Mouse (Mus musculus) myocyte (in vitro differentiated cells): ENCODE data around the gene Slc10a3. TPM values are rescaled to one million over a fixed set of nuclear protein-coding genes. Genes with fewer than 3 reads are reported as not detected.

Source experiments
- H3K27me3 ChIP-seq: one replicate; pipeline ENCODE4 v1.6.1; 2011; ENCODE audit not compliant: control insufficient read depth, insufficient read depth, insufficient read length
- H3K36me3 ChIP-seq: one replicate; pipeline ENCODE4 v1.6.1; 2011; ENCODE audit not compliant: control insufficient read depth, insufficient read depth
- H3K4me2 ChIP-seq: one replicate; pipeline ENCODE4 v1.6.1; 2011; ENCODE audit warnings: low read depth, control low read depth
- H3K4me3 ChIP-seq: one replicate; pipeline ENCODE4 v1.5.1; 2011; ENCODE audit warnings: mild to moderate bottlenecking, control low read depth, moderate library complexity
- H3K79me2 ChIP-seq: one replicate; pipeline ENCODE4 v1.6.1; 2011; ENCODE audit not compliant: control insufficient read depth, insufficient read depth
- H3ac ChIP-seq: one replicate; pipeline ENCODE4 v1.6.1; 2011; ENCODE audit not compliant: control insufficient read depth, insufficient read length
- E2F4 ChIP-seq: IDR thresholded peaks from one replicate; pipeline ENCODE4 v1.6.1; 2011; ENCODE audit warnings: mild to moderate bottlenecking, control low read depth, moderate library complexity; ENCODE audit not compliant: insufficient read depth
- MYOD1 ChIP-seq, 3 experiments: IDR thresholded peaks; one replicate each; pipeline ENCODE4 v1.6.1; 2011; ENCODE audit warnings: control low read depth in 2 of 3, low read depth in 2 of 3, mild to moderate bottlenecking in 2 of 3, moderate library complexity in 1 of 3; ENCODE audit not compliant: insufficient read length in 2 of 3, control insufficient read depth in 1 of 3
- POLR2A ChIP-seq: IDR thresholded peaks from one replicate; pipeline ENCODE4 v1.6.1; 2011; ENCODE audit warnings: low read depth, mild to moderate bottlenecking, control low read depth, moderate library complexity; ENCODE audit not compliant: insufficient read length
- TCF3 ChIP-seq: IDR thresholded peaks from one replicate; pipeline ENCODE4 v1.6.1; 2011; ENCODE audit warnings: low read depth, control low read depth; ENCODE audit not compliant: insufficient read length
- polyA plus RNA-seq: library from polyadenylated mRNA; unstranded; fragments of >200 nt; fragmentation: generic; extraction: Trizol; gene quantifications from one replicate; pipeline ENCODE4 v1.2.1, GENCODE M21; 2012; ENCODE audit warnings: missing spikeins

Slc10a3 gene
- polyA plus RNA-seq, 1 experiment: 11.2 TPM

DNA sequence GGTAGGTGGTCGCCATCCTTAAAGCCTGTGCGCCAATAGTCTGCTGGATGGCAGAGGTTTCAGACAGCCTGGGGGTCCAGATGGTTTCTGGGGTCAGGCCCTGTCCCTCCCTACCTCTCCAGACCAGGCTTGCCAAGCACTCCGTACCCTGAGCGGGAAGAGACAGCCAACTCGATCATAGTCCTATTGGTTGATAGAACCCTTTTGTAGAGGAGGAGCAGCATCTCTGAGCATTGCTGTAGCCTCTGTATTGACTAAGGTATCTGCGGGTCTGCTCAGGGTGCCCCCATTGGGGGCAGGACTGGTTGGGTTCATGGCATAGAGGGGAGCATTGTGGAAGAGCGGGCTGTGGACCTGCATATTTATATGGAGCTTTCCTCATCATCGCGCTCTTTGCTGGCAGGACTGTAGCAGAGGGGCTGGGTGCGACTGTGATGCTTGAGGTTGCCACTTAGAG, 43.9 kb downstream of the Slc10a3 start:
- Histone ChIP-seq H3ac (no peak overlapping the region), H3K4me3 (peak overlapping the region; percentile 44), H3K36me3 (no peaks in the 10 kb centered on the region), H3K4me2 (peak overlapping the region; percentile 60), H3K27me3 (no peaks in the 10 kb centered on the region), H3K79me2 (peaks cover 4% of the 10 kb centered on the region)
- TF ChIP-seq POLR2A: no peak
- no peak for TF ChIP-seq MYOD1 (IDR thresholded peaks at IDR 0.05; ENCODE audit: control insufficient read depth in 1 of 3, insufficient read length in 2 of 3, low read depth in 2 of 3)
- TF ChIP-seq E2F4: no peak

DNA sequence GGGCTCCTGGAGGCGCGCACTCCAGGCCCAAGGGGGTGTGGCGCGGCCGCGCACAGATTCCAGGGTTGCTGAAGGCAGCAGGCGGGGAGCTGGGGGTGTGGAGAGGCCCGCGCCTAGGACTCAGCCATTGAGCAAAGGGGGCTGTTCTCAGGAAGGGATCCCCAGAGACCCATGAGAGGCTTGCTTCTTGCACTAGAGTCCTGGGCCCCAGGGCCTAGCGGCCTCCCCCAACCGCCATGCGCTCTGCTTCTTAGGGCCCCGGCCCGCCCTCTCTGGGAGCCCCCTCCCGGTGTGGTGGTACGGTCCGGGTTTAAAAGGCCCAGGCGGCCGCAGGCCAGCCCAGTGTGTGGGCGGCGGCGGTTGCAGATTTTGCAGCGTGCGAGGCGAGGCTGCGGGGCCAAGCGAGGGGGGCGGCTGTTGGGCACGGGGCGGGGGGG, 44.4 kb downstream of the Slc10a3 start, which contains the start of gene Plxna3:
Gene Plxna3, plus strand, starts transcription at position 342 of the 437 bp plus-strand sequence.
- TF ChIP-seq TCF3: no peak
- Histone ChIP-seq H3K27me3 (no peaks in the 10 kb centered on the region), H3K36me3 (no peaks in the 10 kb centered on the region), H3ac (no peak within 1 kb of the TSS), H3K4me3 (peak within 1 kb of the TSS; percentile 44), H3K4me2 (peak within 1 kb of the TSS; percentile 79), H3K79me2 (peaks cover 4% of the 10 kb centered on the region)

Other genes with a start within 250 kb of the Slc10a3 start
- gene Opn1mw, start 245.9 kb downstream of the Slc10a3 start, polyA plus RNA-seq: not detected
- 9.2 TPM for gene Mecp2, start 238.0 kb downstream of the Slc10a3 start, polyA plus RNA-seq
- gene Tex28, start 205.5 kb downstream of the Slc10a3 start, polyA plus RNA-seq: not detected
- gene Tktl1, start 196.1 kb downstream of the Slc10a3 start, polyA plus RNA-seq: not detected
- gene Flna, start 123.5 kb downstream of the Slc10a3 start, polyA plus RNA-seq: 545 TPM
- 67.1 TPM for gene Emd, start 118.7 kb downstream of the Slc10a3 start, polyA plus RNA-seq
- 2,470 TPM for gene Rpl10, start 102.5 kb downstream of the Slc10a3 start, polyA plus RNA-seq
- 28.2 TPM for gene Taz, start 91.4 kb downstream of the Slc10a3 start, polyA plus RNA-seq
- 17.0 TPM for gene Dnase1l1, start 91.0 kb downstream of the Slc10a3 start, polyA plus RNA-seq
- gene Atp6ap1, start 76.3 kb downstream of the Slc10a3 start, polyA plus RNA-seq: 178 TPM
- gene Gdi1, start 68.4 kb downstream of the Slc10a3 start, polyA plus RNA-seq: 83.9 TPM
- 62.2 TPM for gene Fam50a, start 60.3 kb downstream of the Slc10a3 start, polyA plus RNA-seq
- gene Plxna3, start 44.3 kb downstream of the Slc10a3 start, polyA plus RNA-seq: 12.8 TPM
- gene Lage3, start 19.7 kb downstream of the Slc10a3 start, polyA plus RNA-seq: 41.6 TPM
- gene Ubl4a, start 131 bp downstream of the Slc10a3 start, polyA plus RNA-seq: 51.5 TPM
- 19.5 TPM for gene Fam3a, start 19.9 kb upstream of the Slc10a3 start, polyA plus RNA-seq
- gene Ikbkg, start 19.9 kb upstream of the Slc10a3 start, polyA plus RNA-seq: 24.7 TPM
- gene G6pdx, start 55.8 kb upstream of the Slc10a3 start, polyA plus RNA-seq: 62.2 TPM
- gene Gm6880, start 108.0 kb upstream of the Slc10a3 start, polyA plus RNA-seq: not detected
- gene Olfr1326-ps1, start 201.5 kb upstream of the Slc10a3 start, polyA plus RNA-seq: not detected
- not detected for gene Olfr1325, start 219.3 kb upstream of the Slc10a3 start, polyA plus RNA-seq